Mouse (Mus musculus) cerebellum, adult 2 months (tissue): ENCODE results near the gene Bcl2l10.

Source experiments
- CTCF ChIP-seq: fragments of 200-500 bp; IDR thresholded peaks from 2 replicates; pipeline ENCODE4 v1.5.1; 2011; ENCODE audit warnings: low read depth, mild to moderate bottlenecking, control low read depth, low read length, moderate library complexity, borderline replicate concordance; ENCODE audit not compliant: insufficient read depth
- POLR2A ChIP-seq: fragments of 200-500 bp; IDR thresholded peaks from 2 replicates; pipeline ENCODE4 v1.6.1; 2011; ENCODE audit warnings: low read length, control low read depth, borderline replicate concordance; ENCODE audit not compliant: insufficient read depth

DNA sequence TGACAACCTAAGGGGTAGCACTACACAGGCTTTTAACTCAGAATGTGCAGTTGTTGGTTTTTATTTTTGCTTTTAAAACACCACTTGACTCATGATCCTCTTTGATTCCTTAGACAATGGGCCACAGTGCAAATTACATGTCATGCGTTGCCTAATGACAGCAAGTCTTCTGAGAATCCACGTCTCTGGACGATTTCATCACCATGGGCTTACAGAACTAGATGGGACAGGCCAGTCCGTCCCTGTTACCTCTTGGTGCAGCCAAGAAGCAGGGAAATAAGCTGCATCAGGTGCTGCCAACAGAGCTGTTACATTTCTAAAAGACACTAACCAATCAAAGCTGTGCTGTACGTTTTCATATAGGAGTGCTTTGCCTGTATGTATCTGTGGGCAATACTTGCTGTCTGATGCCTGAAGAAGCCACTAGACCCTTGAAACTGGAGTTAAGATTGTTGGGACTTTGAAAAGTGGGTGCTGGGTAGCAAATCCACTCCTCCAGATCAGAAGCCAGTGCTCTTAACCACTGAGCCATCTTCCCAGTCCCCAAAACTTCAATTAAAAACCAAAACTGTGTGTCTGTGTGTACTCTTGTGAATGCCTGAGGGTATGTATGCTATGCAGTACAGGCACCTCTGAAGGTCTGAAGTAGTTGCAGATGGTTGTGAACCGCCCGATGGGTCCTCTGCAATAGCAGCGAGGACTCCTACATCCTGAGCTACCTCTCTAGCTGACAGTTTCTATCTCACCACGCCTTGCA, 37.8 kb downstream of the Bcl2l10 start:
- TF ChIP-seq POLR2A (no peak), CTCF (no peak)
